Mouse (Mus musculus): ENCODE results near the gene Dab2.

Dab2 gene

DNA sequence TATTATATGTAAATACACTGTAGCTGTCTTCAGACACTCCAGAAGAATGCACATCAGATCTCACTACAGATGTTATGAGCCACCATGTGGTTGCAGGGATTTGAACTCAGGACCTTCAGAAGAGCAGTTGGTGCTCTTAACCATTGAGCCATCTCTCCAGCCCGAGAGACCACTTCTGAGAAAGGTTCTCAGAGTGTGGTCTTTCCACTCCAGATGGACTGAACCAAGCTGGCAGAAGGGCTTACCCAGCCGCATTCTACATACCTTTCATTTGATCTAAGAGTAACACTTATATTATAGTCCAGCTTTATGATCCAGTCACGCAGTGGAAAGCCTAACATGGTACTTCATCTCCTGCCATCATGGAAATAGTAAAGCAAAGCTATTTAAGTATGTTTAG lies 92.3 kb downstream of the Dab2 start:
- DNase-seq (ENCODE audit: low spot score in 2 of 2), result no peak

GRCm38 (mm10) chr15:6393624-6394023 lies 94.0 kb downstream of the Dab2 start:
- DNase-seq (ENCODE audit: low spot score in 2 of 2), result no peak

- DNase-seq (ENCODE audit: low spot score in 2 of 2), result no peak
Measured at GRCm38 (mm10) chr15:6398211-6398610, 98.6 kb downstream of the Dab2 start.

GRCm38 (mm10) chr15:6398881-6399280 lies 99.3 kb downstream of the Dab2 start:
- DNase-seq (ENCODE audit: low spot score in 2 of 2), result no peak

GRCm38 (mm10) chr15:6400115-6400514 lies 100.5 kb downstream of the Dab2 start:
- DNase-seq (ENCODE audit: low spot score in 2 of 2), result no peak

DNA sequence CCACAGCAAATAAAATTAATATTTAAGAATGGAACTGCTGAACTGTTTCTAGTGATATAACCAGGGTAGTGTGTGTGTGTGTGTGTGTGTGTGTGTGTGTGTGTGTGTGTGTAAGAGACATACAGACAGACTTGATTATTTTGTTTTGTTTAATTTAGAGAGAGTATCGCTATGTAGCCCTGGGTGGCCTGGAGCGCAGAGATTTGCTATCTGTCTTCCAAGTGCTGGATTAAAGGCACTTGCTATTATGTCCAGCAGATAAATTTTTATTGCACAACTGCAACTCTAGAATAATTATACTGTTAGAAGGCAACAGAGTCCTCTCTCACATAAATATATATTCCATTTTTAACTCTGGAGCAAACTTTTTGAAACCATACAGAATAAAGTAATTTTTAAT lies 102.8 kb downstream of the Dab2 start:
- DNase-seq (ENCODE audit: low spot score in 2 of 2), result no peak

- no peak for DNase-seq (ENCODE audit: low spot score in 2 of 2)
Measured at GRCm38 (mm10) chr15:6404172-6404571, 104.6 kb downstream of the Dab2 start.

GRCm38 (mm10) chr15:6406771-6407170 lies 107.2 kb downstream of the Dab2 start:
- no peak for DNase-seq (ENCODE audit: low spot score in 2 of 2)

DNA sequence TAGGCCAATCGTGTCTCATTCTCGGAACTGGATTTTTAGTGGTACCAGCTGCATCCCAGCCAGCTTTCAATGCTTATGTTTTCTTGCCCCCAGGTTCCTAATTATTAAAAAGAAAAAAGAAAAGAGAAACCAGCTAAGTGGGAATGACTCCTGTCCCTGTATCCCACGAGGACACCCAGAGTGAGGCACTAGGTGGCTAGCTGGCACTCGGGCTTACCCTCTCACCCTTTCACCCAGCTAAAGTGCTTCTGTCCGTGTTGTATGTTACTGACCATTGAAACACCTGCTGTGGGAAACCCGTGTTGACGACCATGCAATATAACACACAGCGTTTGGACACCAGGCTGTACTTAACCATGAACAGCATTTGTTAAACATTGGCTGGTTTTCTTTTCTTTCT lies 109.4 kb downstream of the Dab2 start:
- no peak for DNase-seq (ENCODE audit: low spot score in 2 of 2)

DNA sequence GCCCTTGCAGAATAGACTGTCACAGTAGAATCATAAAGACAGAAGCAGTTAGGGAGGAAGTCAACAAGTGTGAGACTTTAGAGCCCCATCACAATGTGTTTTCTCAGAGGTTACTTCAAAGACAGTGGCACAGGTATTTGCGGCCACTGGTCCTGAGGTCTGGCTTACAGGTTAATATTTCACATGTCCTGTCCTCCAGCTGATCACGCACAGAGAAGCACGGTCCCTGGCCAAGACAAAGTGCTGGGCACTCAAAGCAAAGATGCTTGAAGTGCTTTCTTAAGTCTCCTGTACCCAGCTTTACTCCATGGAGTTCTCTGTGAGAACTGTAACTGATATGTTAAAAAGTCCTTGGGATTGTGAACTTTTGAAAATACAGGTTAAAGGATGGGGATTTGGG lies 110.6 kb downstream of the Dab2 start:
- DNase-seq (ENCODE audit: low spot score in 2 of 2), result no peak

- DNase-seq (ENCODE audit: low spot score in 2 of 2), result peak in 1 of 2 experiments; percentile 40
Measured at GRCm38 (mm10) chr15:6411334-6411733, 111.7 kb downstream of the Dab2 start.

DNA sequence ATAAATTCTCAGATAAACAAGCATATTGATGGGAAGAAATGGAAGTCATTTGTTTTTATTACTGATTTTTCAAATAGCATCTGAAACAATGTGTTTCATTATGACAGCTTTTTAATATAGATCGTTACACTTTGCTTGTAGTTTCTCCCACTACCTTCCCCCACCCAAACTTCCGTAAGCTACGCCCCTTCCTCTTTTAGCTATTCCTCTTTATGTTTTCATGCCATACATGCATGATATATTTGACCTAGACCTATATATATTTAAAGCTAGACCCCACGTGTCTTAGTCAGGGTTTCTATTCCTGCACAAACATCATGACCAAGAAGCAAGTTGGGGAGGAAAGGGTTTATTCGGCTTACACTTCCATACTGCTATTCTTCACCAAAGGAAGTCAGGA lies 115.7 kb downstream of the Dab2 start:
- no peak for DNase-seq (ENCODE audit: low spot score in 2 of 2)

DNA sequence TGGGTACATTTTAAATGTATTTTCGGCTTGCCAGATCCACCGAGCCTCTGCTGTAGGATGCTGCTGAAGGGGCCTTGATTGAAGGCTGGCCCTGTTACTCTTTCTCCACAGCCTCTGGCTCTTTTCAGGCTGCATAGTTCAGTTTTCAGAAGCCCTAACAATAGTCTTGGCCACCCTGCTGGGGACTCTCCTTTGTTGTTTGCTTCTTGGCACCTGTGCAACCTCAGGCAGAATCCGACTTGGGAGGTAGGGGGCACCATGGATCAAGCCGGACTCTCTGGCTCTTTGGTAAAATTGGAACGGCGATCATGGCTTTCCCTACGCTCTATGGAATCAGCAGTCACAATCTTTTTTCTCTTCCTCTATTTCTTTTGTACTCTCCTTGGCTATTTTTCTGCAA lies 132.2 kb downstream of the Dab2 start:
- DNase-seq (ENCODE audit: low spot score in 2 of 2), result no peak

DNA sequence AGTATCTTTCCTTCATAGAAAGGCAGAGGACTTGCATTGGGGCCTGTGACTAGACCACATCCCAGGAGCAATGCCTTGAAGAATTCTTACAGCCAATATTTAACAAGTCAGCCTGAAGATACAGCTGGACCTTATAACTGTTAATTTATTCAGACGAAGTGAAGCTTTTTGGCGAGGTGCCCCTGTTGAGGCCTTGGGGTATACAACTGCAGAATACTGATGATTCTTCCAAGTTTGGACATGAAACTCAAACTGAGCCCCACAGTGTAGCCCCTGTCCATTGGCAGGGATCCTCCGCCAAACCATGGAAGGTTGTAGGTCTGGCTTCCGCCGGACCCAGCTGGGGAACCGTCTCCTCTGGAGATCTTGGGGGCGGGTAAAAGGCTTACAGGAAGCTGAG lies 132.8 kb downstream of the Dab2 start:
- DNase-seq (ENCODE audit: low spot score in 2 of 2), result peak; percentile 37 to 56

GRCm38 (mm10) chr15:6435281-6435680 lies 135.7 kb downstream of the Dab2 start:
- DNase-seq (ENCODE audit: low spot score in 2 of 2), result peak in 1 of 2 experiments; percentile 39

- peak; percentile 23 to 37 for DNase-seq (ENCODE audit: low spot score in 2 of 2)
Measured at GRCm38 (mm10) chr15:6435773-6436172, 136.2 kb downstream of the Dab2 start.

- DNase-seq (ENCODE audit: low spot score in 2 of 2), result no peak
Measured at GRCm38 (mm10) chr15:6438685-6439084, 139.1 kb downstream of the Dab2 start.

DNA sequence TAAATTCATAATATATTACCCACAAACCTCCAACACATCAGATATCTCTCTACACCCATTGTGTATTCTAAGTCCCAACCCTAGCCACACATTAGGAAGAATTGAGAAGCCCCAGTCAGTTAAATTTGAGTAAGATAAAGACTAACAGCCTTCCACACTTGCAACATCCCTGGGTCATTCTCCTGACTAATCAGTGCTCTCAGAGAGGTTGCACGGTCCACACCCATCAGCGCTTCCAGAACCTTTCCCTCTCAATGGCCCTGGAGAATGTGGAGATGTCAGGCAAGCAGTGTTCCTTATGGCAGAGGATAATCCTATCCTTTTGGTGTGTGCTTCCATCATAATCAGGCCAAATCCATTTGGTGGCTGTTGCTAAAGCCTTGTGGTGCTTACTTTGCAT lies 144.9 kb downstream of the Dab2 start:
- DNase-seq (ENCODE audit: low spot score in 2 of 2), result no peak

GRCm38 (mm10) chr15:6445135-6445534 lies 145.5 kb downstream of the Dab2 start, which contains the start of gene C9:
Gene C9, plus strand, starts transcription at chr15:6445327.
- no peak for DNase-seq (ENCODE audit: low spot score in 2 of 2)

DNA sequence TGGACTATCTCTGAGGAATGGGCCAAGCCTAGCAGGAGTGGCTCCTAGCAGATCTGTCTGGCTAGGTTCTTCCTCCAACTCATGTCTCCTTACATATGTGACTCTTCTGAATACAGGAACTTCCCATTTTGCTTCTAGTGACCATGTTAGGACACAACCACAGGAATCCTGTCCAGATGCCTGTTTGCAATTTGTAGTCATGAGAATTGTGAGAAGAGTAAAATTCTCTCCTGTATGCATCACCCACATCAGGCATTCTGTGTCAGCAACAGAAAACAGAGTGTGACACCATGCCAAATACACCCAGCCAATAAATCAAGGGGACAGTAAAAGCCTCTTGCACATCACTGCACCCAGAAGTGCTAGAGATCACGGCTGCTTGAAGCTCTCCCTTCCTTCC lies 146.6 kb downstream of the Dab2 start:
- DNase-seq (ENCODE audit: low spot score in 2 of 2), result no peak

DNA sequence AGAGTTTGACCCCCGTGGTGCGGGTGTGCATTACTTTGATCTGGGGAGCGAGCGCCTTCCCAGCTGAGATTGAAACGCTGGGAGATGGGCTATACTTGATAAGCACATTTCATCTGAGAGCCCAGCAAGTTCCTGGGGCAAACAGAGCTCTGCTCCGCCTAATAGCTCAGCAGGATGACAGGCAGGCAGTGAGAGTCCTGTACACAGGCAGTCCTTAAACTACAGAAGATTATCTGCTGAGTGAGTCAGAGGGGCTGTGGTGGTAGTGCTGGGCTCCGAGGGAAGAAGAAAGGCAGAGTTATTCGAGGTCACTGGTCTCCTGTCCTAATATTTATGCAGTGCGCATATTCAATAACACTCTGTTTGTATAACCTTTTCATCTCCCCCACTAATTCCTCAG lies 149.3 kb downstream of the Dab2 start:
- DNase-seq (ENCODE audit: low spot score in 2 of 2), result no peak

- DNase-seq (ENCODE audit: low spot score in 2 of 2), result no peak
Measured at GRCm38 (mm10) chr15:6454461-6454860, 154.9 kb downstream of the Dab2 start.

- DNase-seq (ENCODE audit: low spot score in 2 of 2), result no peak
Measured at GRCm38 (mm10) chr15:6461381-6461780, 161.8 kb downstream of the Dab2 start.

DNA sequence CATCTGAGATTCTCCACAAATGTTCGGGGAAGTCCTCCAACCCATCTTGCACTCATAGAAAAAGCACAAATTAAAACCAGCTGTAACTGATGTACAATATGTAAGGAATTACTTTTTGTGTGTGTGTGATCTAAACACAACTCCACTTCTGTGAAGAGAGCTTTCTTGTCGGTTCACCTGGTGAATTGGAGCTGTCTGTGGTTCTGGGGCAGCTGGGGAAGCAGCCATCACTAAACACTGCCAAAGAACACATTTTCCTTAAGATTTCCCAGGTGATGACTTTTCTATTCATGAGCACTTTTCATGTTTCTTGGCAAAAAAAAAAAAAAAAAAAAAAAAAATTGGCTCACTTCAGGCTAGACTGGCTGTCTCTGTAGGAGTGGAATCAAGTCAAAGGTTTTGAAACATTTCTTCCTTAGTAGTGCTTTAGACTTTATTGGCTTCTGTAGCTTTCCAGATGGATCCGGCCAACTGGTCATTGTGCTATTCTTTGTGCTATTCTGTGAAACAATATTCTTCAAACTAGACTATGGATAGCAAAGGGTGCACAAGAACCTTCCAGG lies 163.9 kb downstream of the Dab2 start:
- no peak for DNase-seq (ENCODE audit: low spot score in 2 of 2)
